Mouse (Mus musculus): ENCODE measurements around the gene Tbc1d17. TPM values are rescaled to one million over a fixed set of nuclear protein-coding genes. Genes with fewer than 3 reads are reported as not detected.

The Tbc1d17 gene
- total RNA-seq, 2 experiments from 2014 or later = 41.7 to 49.0 TPM

GRCm38 (mm10) chr7:44868919-44869696 is 20.2 kb upstream of the Tbc1d17 start:
- peak; percentile 73 for DNase-seq

GRCm38 (mm10) chr7:44868465-44868864 is 19.6 kb upstream of the Tbc1d17 start:
- no peak for DNase-seq

DNA sequence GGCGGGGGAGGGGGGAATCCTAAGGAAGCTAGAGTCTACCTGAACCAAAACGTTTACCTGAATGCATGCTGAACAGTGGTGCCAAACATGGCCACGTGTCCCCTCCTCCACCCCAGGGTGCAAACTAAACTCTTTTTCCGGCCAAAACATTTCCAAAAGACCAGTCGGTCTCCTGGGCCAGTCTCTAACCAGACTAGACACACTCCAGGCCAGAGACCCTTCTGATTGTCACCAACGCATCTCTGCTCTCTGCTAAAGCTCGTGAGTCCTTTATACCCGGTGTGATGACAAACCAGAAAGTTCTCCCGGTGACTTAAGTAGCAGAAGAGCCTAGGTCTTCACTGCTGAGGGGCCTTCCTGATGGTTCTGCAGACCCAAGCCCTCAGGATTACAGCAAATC is 18.9 kb upstream of the Tbc1d17 start:
- no peak for DNase-seq

DNA sequence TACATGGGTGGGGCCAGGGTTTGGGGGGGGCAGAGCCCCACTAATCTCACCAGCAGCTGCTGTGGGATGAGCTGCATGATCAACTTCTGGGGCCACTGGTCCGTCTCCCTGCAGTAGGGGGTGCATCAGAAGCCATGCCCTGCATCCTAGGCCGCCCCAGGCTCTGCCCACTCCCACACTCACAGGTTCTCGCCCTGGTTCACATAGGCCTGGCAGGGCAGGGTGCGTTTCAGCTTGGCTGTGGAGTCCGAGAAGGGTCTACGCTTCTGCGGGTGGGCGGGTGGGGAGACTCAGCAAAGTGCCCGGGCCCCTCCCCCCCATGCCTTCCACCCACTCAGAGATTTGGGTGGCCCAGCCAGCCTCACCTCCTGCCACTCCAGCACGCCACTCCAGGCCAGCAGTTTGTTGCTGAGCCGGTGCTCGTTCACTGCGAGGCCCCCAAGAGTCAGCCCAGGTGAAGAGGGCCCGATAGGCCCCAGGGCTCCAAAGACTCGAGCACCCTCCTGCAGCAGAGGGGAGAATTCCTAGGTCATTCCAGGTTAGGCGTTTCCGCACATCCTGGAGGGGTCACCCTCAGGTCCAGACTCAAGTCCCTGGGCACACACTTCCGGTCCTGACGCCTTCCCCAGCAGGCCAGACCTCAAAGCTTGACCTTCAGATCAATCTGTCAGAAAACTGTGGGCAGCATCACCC is 18.3 kb upstream of the Tbc1d17 start:
- no peak for DNase-seq

GRCm38 (mm10) chr7:44866276-44867009 is 17.6 kb upstream of the Tbc1d17 start:
- DNase-seq = peak; percentile 57

DNA sequence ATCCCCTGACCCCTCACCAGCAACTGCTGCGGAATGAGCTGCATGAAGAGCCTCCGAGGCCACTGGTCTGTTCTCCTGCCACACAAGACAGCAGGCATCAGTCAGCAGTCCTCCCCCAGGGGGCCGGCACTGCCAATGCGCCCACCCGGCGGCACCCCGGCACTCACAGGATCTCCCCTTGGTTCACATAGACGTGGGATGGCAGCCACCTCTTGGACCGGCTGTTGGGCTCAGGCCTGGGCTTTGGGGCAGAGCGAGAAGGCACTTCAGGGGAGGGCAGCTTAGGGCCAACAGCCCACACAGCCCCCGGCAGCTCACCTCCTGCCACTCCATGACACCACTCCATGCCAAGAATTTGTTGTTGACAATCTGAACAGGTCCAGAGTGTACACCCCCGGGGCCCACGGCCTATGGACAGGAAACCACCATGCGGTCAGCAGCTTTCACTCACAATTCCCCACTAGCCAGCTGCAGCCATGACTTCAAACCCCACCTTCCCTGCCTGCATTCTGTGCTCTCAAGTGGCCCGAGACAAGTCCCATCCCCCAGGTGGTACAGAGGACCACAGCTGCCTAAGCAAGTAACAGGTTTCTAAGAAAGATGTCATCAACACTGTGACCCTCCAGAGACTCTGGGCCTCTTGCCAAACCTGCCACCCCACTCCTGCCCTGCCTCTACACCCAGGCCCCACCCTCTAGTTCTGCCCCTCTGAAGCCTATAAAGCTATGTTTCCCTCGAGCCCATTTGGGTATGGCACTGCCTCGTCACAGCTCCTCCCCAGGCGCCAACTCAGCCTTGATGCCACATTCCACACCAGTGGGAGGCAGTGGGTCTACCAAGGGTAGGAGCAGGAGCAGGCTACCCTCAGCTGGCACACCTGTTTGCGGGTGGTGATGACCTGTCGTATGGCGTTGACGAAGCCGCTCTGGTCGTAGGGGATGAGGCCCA is 16.0 kb upstream of the Tbc1d17 start:
- peak; percentile 44 for DNase-seq

DNA sequence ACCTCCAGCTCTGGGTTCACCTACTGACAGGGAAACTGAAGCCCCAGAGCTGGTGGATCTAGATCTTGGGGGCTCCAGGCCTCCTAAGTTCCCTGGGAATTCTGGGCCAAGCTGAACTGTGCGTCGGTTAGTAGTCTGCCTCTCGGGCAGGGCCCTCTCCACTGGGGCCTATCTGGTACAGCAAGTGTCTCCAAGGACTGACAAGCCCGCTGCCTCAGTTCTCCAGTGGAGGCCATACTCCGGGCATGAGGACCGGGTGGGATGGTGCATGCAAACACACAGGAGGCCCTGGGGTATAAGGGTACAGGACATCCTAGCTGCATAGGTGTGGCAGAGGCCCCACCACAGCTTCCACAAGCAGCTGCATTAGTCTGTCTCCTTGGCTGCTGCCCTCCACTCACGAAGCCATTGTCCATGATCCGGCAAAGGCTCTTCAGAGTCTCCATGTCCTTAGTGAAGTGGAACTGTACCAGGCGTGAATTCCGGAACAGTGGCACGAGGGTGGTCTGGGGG is 15.2 kb upstream of the Tbc1d17 start:
- no peak for DNase-seq

DNA sequence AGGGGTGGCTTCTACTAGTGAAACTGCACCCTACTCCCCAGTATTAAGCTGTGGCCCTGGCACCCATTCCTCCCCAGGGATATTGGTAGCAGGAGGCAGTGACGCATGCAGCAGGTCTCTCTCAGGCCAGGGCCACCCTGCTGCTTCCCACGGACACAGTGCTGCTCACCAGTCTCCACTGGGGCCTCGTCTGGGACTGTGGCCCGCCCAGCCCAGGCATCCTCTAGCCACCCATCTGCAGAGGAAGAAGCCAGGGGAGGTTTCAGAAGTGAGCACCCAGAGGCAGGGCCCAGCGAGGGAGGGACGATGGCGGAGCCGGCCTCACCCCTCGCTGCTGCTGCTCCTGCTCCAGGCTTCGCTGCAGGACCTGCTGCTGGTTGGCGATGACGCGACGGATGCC is 14.3 kb upstream of the Tbc1d17 start:
- DNase-seq = no peak

GRCm38 (mm10) chr7:44862434-44862833 is 13.6 kb upstream of the Tbc1d17 start:
- DNase-seq = no peak

GRCm38 (mm10) chr7:44861429-44861816 is 12.5 kb upstream of the Tbc1d17 start:
- no peak for DNase-seq

DNA sequence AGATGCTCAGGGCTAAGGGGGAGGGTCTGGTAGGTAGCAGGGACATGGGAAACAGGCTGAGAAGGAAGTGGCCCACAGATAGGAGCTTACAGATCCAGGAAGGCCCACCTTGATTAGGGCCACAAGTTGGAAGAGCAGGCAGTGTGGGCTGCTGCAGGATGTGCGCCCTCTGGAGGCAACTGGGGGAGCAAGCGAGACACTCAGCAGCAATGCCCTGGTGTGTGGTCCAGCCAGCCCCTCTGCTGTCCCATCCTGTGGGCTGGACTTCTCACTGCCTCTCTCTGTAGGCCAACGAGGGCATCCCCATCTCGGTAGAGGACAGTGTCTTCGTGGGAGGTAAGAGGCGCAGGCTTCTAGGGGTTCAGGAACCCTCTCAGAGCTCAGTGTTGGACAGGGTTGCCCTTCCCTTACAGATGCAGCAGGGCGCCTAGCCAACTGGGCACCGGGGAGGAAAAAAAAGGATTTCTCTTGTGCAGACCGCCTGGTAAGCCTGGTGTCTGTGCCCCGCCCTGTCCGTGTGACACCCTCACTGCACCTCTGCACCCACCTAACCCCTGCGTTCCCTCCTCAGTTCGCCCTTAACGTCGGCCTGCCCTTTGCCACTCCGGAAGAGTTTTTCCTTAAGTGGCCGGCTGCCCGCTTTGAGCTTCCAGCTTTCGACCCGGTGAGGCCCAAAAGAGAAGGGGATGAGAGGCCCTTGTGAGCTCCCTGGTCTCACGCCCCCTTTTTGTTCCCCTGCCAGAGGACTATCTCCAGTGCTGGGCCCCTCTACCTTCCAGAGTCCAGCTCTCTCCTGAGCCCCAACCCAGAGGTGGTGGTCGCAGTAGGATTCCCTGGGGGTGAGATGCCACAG is 11.9 kb upstream of the Tbc1d17 start:
- peak; percentile 85 for DNase-seq

DNA sequence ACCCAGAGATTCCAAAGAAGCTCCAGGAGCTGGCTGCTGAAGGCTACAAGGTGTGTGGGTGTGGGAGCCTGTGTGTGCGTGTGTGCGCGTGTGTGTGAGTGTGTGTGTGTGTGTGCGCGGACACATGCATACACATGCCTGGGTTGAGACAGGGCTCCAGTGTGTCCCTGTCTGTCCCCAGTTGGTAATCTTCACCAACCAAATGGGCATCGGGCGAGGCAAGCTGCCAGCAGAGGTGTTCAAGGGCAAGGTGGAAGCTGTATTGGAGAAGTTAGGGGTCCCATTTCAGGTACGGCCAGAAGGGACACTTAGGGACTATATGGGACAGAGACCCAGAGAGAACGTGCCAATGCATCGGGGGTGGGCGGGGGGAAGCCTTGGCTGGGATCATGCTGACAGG is 11.0 kb upstream of the Tbc1d17 start:
- no peak for DNase-seq

DNA sequence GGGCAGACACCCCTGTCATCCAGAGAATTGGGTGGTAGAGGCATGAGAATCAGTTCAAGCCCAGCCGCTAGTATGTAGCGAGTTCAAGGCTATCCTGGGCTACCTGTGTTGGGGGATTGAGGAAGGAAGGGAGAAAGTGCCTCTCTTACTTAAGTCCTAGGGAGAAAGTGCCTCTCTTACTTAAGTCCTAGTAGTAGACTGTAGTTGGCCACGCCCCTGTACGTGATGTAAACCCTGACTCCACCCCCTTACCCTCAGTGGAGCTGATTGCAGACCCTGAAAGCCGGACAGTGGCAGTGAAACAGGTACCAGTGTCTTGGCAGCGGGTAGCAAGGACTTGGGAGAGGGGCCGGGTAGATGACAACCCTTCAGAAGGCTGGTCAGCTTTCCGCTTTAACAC is 9.0 kb upstream of the Tbc1d17 start:
- no peak for DNase-seq

DNA sequence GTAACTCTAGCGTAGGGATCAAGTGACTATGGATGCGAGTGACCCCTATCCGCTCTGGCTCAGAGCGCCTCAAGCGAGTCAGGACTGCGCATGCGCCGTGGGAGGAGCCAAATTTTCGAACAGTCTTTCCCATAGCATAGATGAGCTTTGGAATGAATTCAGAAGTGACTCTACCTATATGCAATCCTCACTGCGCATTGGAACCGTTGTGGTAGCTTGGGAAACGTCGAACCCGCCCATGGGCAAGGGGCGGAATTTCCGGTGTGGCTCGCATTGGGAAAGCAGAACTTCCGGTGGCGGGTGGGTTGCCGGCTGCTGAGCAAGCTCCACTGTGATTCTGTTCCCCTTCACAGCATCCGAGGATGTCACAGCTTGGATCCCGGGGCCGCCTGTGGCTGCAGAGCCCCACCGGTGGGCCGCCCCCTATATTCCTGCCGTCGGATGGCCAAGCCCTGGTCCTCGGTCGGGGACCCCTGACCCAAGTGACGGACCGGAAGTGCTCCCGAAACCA is 8.2 kb upstream of the Tbc1d17 start, which contains the start of gene Pnkp:
Gene Pnkp (plus strand): TSS at position 98 of the 511 bp plus-strand sequence.
- peak; percentile 75 for DNase-seq

- DNase-seq = no peak
Measured at GRCm38 (mm10) chr7:44856265-44856916, 7.5 kb upstream of the Tbc1d17 start.

DNA sequence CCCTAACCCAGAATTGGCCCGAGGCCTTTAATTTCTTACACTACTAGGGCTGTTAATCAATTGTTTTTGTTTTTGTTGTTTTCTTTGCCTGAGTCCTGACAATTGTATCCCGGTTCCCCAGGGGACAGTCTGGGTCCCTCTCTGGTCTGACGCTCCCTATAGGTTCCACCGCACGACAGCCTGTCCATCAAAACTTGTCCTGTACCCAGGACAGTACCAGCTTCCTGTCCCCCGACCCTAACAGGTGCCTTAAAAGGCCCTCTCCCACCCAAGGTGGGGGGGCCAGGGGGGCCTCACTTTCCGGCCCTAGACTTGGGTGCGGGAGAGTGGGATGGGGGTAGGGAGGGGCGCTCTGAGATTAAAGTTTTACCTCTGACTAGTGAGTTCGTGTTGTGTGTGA is 6.2 kb upstream of the Tbc1d17 start:
- DNase-seq = no peak

- peak; percentile 80 for DNase-seq
Measured at GRCm38 (mm10) chr7:44854356-44855031, 5.6 kb upstream of the Tbc1d17 start.

DNA sequence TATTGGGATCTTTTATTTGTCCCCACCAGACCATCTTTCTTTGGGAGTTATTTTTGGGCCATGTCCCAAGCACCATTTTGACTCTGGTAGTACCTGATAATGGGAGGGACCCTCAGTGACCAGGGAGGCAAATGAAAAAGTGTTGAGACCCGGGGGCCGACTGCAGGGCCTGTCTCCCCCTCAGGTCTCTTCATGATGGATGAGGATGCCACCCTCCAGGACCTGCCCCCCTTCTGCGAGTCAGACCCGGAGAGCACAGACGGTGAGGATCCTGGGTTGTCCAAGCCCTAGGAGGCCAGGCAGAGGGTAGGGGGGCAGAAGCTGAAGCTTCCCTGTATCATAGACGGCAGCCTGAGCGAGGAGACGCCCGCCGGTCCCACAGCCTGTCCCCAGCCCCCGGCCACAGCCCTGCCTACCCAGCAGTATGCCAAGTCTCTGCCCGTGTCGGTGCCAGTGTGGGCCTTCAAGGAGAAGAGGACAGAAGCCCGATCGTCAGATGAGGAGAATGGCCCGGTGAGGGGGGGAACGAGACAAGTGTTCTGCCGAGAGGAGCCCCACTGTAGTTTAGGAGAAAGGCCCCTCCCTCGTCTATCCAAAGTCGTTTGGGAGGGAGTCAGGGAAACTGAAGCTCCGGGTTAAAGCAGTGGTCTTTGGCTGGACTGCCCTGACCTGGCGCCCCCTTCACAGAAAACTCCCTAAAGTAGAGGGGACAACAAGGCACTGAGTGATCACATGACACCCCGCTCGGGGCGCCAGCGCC is 4.9 kb upstream of the Tbc1d17 start:
- no peak for DNase-seq

Data from gastrocnemius, postnatal 10 days (tissue).